8 mouse cellular contexts compared by ENCODE assay signal in the genomic region with DNA sequence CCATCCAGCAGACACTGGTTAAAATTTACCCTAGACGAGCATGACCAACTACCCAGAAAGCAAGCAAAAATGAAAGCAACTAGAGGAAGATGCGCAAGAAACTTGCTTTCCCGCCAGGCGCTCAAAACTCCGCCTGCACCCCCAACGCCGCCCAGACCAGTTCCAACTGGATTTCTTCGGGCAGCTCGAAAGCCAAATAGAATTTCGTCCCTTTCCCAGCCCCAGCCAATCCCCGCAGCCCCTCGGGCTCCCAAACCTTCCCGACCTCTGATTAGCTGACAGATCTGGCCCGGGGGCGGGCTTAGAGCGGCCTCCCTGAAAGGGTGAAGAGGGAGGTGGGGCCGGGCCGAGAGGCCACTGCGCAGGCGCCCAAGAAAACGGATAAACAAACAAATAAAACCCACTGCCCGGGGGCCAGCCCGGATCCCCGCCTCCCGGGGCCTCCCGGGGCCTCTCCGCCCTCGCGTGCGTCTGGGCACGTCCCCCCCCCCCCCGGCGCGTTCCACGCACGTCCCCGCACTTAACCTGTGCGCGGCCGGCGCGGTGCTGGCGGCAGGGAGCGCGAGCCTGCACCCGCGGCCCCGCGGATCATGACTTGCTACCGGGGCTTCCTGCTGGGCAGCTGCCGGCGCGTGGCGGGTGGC. TPM values are rescaled to one million over a fixed set of nuclear protein-coding genes. Genes with fewer than 3 reads are reported as not detected.
DNase-seq lines count a peak whose midpoint lies in the region; ATAC-seq and TF ChIP-seq lines count a peak whose summit lies in the region.

A gene (plus strand): TSS at position 349 of the 644 bp plus-strand sequence.

- H3K4me3 ChIP-seq in embryonic facial prominence, embryonic 13.5 days = peak within 1 kb of the TSS; percentile 93
- H3K4me3 ChIP-seq in kidney, adult 2 months (ENCODE audit: insufficient read depth, low read depth, low read length) = peak within 1 kb of the TSS; percentile 93
- peak within 1 kb of the TSS; percentile 89 for H3K4me3 ChIP-seq in limb, embryonic 12.5 days (replicated peaks)
- peak within 1 kb of the TSS; percentile 82 for H3K4me3 ChIP-seq in midbrain, embryonic 15.5 days
- H3K4me3 ChIP-seq in spleen, adult 2 months (ENCODE audit: extremely low read depth, insufficient read depth, insufficient read length) = peak within 1 kb of the TSS; percentile 73

- no peak for TF ChIP-seq POLR2A in kidney, adult 2 months (IDR thresholded peaks at IDR 0.05; ENCODE audit: low read depth, low read length)
- TF ChIP-seq POLR2A in spleen, adult 2 months (IDR thresholded peaks at IDR 0.05; ENCODE audit: low read depth, low read length) = no peak

- H3K27me3 ChIP-seq in embryonic facial prominence, embryonic 13.5 days = no peaks in the 10 kb centered on the region
- H3K27me3 ChIP-seq in kidney, adult 2 months (replicated peaks; ENCODE audit: control insufficient read depth, insufficient read depth, low read length) = no peaks in the 10 kb centered on the region
- no peaks in the 10 kb centered on the region for H3K27me3 ChIP-seq in limb, embryonic 12.5 days
- H3K27me3 ChIP-seq in midbrain, embryonic 15.5 days (replicated peaks) = no peaks in the 10 kb centered on the region
- H3K27me3 ChIP-seq in spleen, adult 2 months (ENCODE audit: control insufficient read depth, insufficient read depth, low read length) = no peaks in the 10 kb centered on the region

- peak; percentile 100 for ATAC-seq in embryonic facial prominence, embryonic 13.5 days (ENCODE audit: insufficient number of reproducible peaks, insufficient read depth, low FRiP score, low TSS enrichment, low read depth)
- peak; percentile 99 for ATAC-seq in limb, embryonic 12.5 days (ENCODE audit: insufficient number of reproducible peaks, insufficient read depth, low FRiP score, low TSS enrichment, low read depth)
- peak; percentile 99 for ATAC-seq in midbrain, embryonic 15.5 days (replicated peaks)

- no peaks in the 10 kb centered on the region for H3K9me3 ChIP-seq in embryonic facial prominence, embryonic 13.5 days
- no peaks in the 10 kb centered on the region for H3K9me3 ChIP-seq in limb, embryonic 12.5 days
- H3K9me3 ChIP-seq in midbrain, embryonic 15.5 days = no peaks in the 10 kb centered on the region

- H3K4me2 ChIP-seq in embryonic facial prominence, embryonic 13.5 days = peak within 1 kb of the TSS; percentile 65
- peak within 1 kb of the TSS; percentile 78 for H3K4me2 ChIP-seq in limb, embryonic 12.5 days
- peak within 1 kb of the TSS; percentile 76 for H3K4me2 ChIP-seq in midbrain, embryonic 15.5 days

- no peak for TF ChIP-seq CTCF in kidney, adult 2 months (conservative IDR thresholded peaks at IDR 0.05; ENCODE audit: insufficient read depth, insufficient read length, low read depth, low read length)
- no peak for TF ChIP-seq CTCF in spleen, adult 2 months (IDR thresholded peaks at IDR 0.05; ENCODE audit: extremely low read depth, insufficient read depth, insufficient read length, insufficient replicate concordance)

- peak within 1 kb of the TSS; percentile 95 for H3K9ac ChIP-seq in embryonic facial prominence, embryonic 13.5 days
- H3K9ac ChIP-seq in limb, embryonic 12.5 days (replicated peaks) = peak within 1 kb of the TSS; percentile 94
- peak within 1 kb of the TSS; percentile 77 for H3K9ac ChIP-seq in midbrain, embryonic 15.5 days

- H3K36me3 ChIP-seq in embryonic facial prominence, embryonic 13.5 days = no peaks in the 10 kb centered on the region
- H3K36me3 ChIP-seq in kidney, adult 2 months (ENCODE audit: control insufficient read depth, insufficient read depth, low read length) = no peaks in the 10 kb centered on the region; the same call in 1 of the 2 replicates
- no peaks in the 10 kb centered on the region for H3K36me3 ChIP-seq in limb, embryonic 12.5 days
- H3K36me3 ChIP-seq in midbrain, embryonic 15.5 days (replicated peaks) = no peaks in the 10 kb centered on the region
- H3K36me3 ChIP-seq in spleen, adult 2 months (ENCODE audit: control insufficient read depth, insufficient read depth, low read length) = no peaks in the 10 kb centered on the region

- DNase-seq in 3134 (ENCODE audit: extremely low read depth, insufficient read length, low spot score) = peak; percentile 97
- DNase-seq in adrenal gland, postnatal 36 days = peak; percentile 100
- DNase-seq in heart, adult 18-20 months = peak; percentile 98 to 100
- DNase-seq in kidney, adult 2 months = peak; percentile 100
- peak; percentile 89 to 95 for DNase-seq in spleen, adult 2 months (ENCODE audit: low read depth in 1 of 2, low spot score in 2 of 2)

- H3K4me1 ChIP-seq in embryonic facial prominence, embryonic 13.5 days = peaks cover 37% of the 10 kb centered on the region
- peaks cover 22% of the 10 kb centered on the region for H3K4me1 ChIP-seq in kidney, adult 2 months (ENCODE audit: control insufficient read depth, insufficient read depth, low read length)
- H3K4me1 ChIP-seq in limb, embryonic 12.5 days (replicated peaks) = peaks cover 40% of the 10 kb centered on the region
- H3K4me1 ChIP-seq in midbrain, embryonic 15.5 days = peaks cover 34% of the 10 kb centered on the region
- no peaks in the 10 kb centered on the region for H3K4me1 ChIP-seq in spleen, adult 2 months (ENCODE audit: control insufficient read depth, insufficient read depth, insufficient read length)

- WGBS in embryonic facial prominence, embryonic 13.5 days = under 1% methylated on average over 41 of the region's 54 CpGs
- under 1% methylated on average over 54 of the region's 54 CpGs for WGBS in kidney, adult 2 months
- WGBS in limb, embryonic 12.5 days = under 1% methylated on average over 44 of the region's 54 CpGs
- WGBS in midbrain, embryonic 15.5 days = under 1% methylated on average over 48 of the region's 54 CpGs
- WGBS in spleen, adult 2 months = under 1% methylated on average over 42 of the region's 54 CpGs

- peak within 1 kb of the TSS; percentile 93 for H3K27ac ChIP-seq in embryonic facial prominence, embryonic 13.5 days
- peak within 1 kb of the TSS; percentile 74 for H3K27ac ChIP-seq in kidney, adult 2 months (ENCODE audit: insufficient read depth, low read depth, low read length)
- peak within 1 kb of the TSS; percentile 94 for H3K27ac ChIP-seq in limb, embryonic 12.5 days
- peak within 1 kb of the TSS; percentile 91 for H3K27ac ChIP-seq in midbrain, embryonic 15.5 days
- H3K27ac ChIP-seq in spleen, adult 2 months (ENCODE audit: insufficient read depth, low read length) = peak within 1 kb of the TSS; percentile 75

RNA-seq across cellular contexts. Expression of the gene that starts here (rescaled TPM):
- 10 to 100 TPM; 57.9 to 79.4 TPM for total RNA-seq in adrenal gland, postnatal 36 days (2021)
- 25.0 and 31.1 TPM in 2 replicates for polyA plus RNA-seq in embryonic facial prominence, embryonic 13.5 days (2015; fragmentation: Nextera tagmentation; extraction: Ambion mirVana)
- total RNA-seq in heart, adult 18-20 months (2021) = 10 to 100 TPM; 59.8 to 66.2 TPM
- polyA plus RNA-seq in kidney, adult 2 months (2012; rRNA removed) = 46.6 and 52.9 TPM in 2 replicates
- polyA plus RNA-seq in limb, embryonic 12.5 days (2016; fragmentation: Nextera tagmentation; extraction: Ambion mirVana) = 33.8 and 34.7 TPM in 2 replicates
- 25.7 and 25.8 TPM in 2 replicates for polyA plus RNA-seq in midbrain, embryonic 15.5 days (2015; fragmentation: Nextera tagmentation; extraction: Ambion mirVana)
- polyA plus RNA-seq in spleen, adult 2 months (2012; rRNA removed) = 11.6 and 12.9 TPM in 2 replicates

Comparison
In these comparisons a context has a peak if more than half of its experiments do, and no peak if none do; other contexts are left out.
1. Peak in every context shown above with its lines: DNase-seq, ATAC-seq, H3K4me3 ChIP-seq and H3K27ac ChIP-seq.